Mouse (Mus musculus): ENCODE data around the gene Zeb2. TPM values are rescaled to one million over a fixed set of nuclear protein-coding genes. Genes with fewer than 3 reads are reported as not detected.

The Zeb2 gene
- polyA plus RNA-seq, 1 experiment from 2014 or later: 14.4 TPM

GRCm38 (mm10) chr2:45136783-45137182 is 19.6 kb upstream of the Zeb2 start:
- H3K36me3 ChIP-seq (ENCODE audit: control insufficient read depth, insufficient read depth, low read length): no peaks in the 10 kb centered on the region
- H3K27ac ChIP-seq (replicated peaks): no peak overlapping the region
- H3K4me1 ChIP-seq (replicated peaks; ENCODE audit: control insufficient read depth, insufficient read depth): no peaks in the 10 kb centered on the region
- 75% methylated on average over 2 of the region's 2 CpGs for WGBS
- no peak overlapping the region for H3K9ac ChIP-seq (ENCODE audit: low read length)
- no peak overlapping the region for H3K4me3 ChIP-seq (ENCODE audit: low read depth, low read length)
- TF ChIP-seq EP300 (optimal IDR thresholded peaks at IDR 0.05) (no peak), CTCF (IDR thresholded peaks at IDR 0.05; ENCODE audit: low read depth) (no peak)
- no peaks in the 10 kb centered on the region for H3K27me3 ChIP-seq (ENCODE audit: control insufficient read depth, insufficient read depth, low read length)
- H3K4me2 ChIP-seq (replicated peaks; ENCODE audit: low read depth): no peak overlapping the region
- no peak for ATAC-seq (ENCODE audit: low FRiP score, low TSS enrichment)
- DNase-seq (ENCODE audit: low spot score): no peak
- H3K9me3 ChIP-seq (ENCODE audit: control insufficient read depth, low read length): no peaks in the 10 kb centered on the region

GRCm38 (mm10) chr2:45133225-45133624 is 16.0 kb upstream of the Zeb2 start:
- Histone ChIP-seq H3K9ac (ENCODE audit: low read length) (no peak overlapping the region), H3K27ac (replicated peaks) (no peak overlapping the region), H3K27me3 (ENCODE audit: control insufficient read depth, insufficient read depth, low read length) (no peaks in the 10 kb centered on the region), H3K4me1 (replicated peaks; ENCODE audit: control insufficient read depth, insufficient read depth) (no peaks in the 10 kb centered on the region), H3K9me3 (ENCODE audit: control insufficient read depth, low read length) (no peaks in the 10 kb centered on the region), H3K4me3 (ENCODE audit: low read depth, low read length) (no peak overlapping the region), H3K36me3 (ENCODE audit: control insufficient read depth, insufficient read depth, low read length) (no peaks in the 10 kb centered on the region), H3K4me2 (replicated peaks; ENCODE audit: low read depth) (no peak overlapping the region)
- 88% methylated on average over 4 of the region's 4 CpGs for WGBS
- DNase-seq (ENCODE audit: low spot score) (no peak), ATAC-seq (ENCODE audit: low FRiP score, low TSS enrichment) (no peak)
- TF ChIP-seq CTCF (IDR thresholded peaks at IDR 0.05; ENCODE audit: low read depth) (no peak), EP300 (optimal IDR thresholded peaks at IDR 0.05) (no peak)

- H3K4me1 ChIP-seq (replicated peaks; ENCODE audit: control insufficient read depth, insufficient read depth): no peaks in the 10 kb centered on the region
- no peak for ATAC-seq (ENCODE audit: low FRiP score, low TSS enrichment)
- H3K36me3 ChIP-seq (ENCODE audit: control insufficient read depth, insufficient read depth, low read length): no peaks in the 10 kb centered on the region
- WGBS: 61% methylated on average over 4 of the region's 4 CpGs
- DNase-seq (ENCODE audit: low spot score): no peak
- no peaks in the 10 kb centered on the region for H3K9me3 ChIP-seq (ENCODE audit: control insufficient read depth, low read length)
- no peak overlapping the region for H3K9ac ChIP-seq (ENCODE audit: low read length)
- no peak for TF ChIP-seq CTCF (IDR thresholded peaks at IDR 0.05; ENCODE audit: low read depth)
- no peak for TF ChIP-seq EP300 (optimal IDR thresholded peaks at IDR 0.05)
- H3K4me3 ChIP-seq (ENCODE audit: low read depth, low read length): no peak overlapping the region
- H3K27ac ChIP-seq (replicated peaks): no peak overlapping the region
- no peak overlapping the region for H3K4me2 ChIP-seq (replicated peaks; ENCODE audit: low read depth)
- no peaks in the 10 kb centered on the region for H3K27me3 ChIP-seq (ENCODE audit: control insufficient read depth, insufficient read depth, low read length)
Observed at GRCm38 (mm10) chr2:45130461-45131156, 13.4 kb upstream of the Zeb2 start.

GRCm38 (mm10) chr2:45129556-45129955 is 12.4 kb upstream of the Zeb2 start:
- Histone ChIP-seq H3K27ac (replicated peaks) (no peak overlapping the region), H3K27me3 (ENCODE audit: control insufficient read depth, insufficient read depth, low read length) (no peaks in the 10 kb centered on the region), H3K4me3 (ENCODE audit: low read depth, low read length) (no peak overlapping the region), H3K36me3 (ENCODE audit: control insufficient read depth, insufficient read depth, low read length) (no peaks in the 10 kb centered on the region), H3K9ac (ENCODE audit: low read length) (no peak overlapping the region), H3K4me1 (replicated peaks; ENCODE audit: control insufficient read depth, insufficient read depth) (no peaks in the 10 kb centered on the region), H3K9me3 (ENCODE audit: control insufficient read depth, low read length) (no peaks in the 10 kb centered on the region), H3K4me2 (replicated peaks; ENCODE audit: low read depth) (no peak overlapping the region)
- ATAC-seq (ENCODE audit: low FRiP score, low TSS enrichment): no peak
- no peak for DNase-seq (ENCODE audit: low spot score)
- WGBS: 58% methylated on average over 6 of the region's 6 CpGs
- TF ChIP-seq CTCF (IDR thresholded peaks at IDR 0.05; ENCODE audit: low read depth) (no peak), EP300 (optimal IDR thresholded peaks at IDR 0.05) (no peak)

DNA sequence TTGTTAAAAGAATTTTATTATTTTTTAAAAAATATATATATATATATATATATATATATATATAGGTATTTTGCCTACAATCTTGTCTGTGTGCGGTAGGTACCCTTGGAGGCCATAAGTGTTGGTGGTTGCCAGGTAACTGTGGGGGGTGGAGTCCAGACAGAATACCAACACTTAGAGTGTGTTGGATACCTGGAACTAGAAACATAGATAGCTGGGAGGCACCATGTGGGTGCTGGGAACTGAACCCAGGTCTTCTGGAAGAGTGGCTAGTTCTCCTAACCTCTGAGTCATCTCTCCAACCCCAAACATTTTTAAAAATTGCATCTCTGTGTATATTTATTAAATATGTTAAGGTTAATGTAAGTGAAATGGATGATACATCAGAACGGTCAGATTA is 11.5 kb upstream of the Zeb2 start:
- TF ChIP-seq EP300 (optimal IDR thresholded peaks at IDR 0.05): no peak
- TF ChIP-seq CTCF (IDR thresholded peaks at IDR 0.05; ENCODE audit: low read depth): no peak
- ATAC-seq (ENCODE audit: low FRiP score, low TSS enrichment): no peak
- 97% methylated on average over 2 of the region's 2 CpGs for WGBS

GRCm38 (mm10) chr2:45126401-45126800 is 9.2 kb upstream of the Zeb2 start:
- Histone ChIP-seq H3K9ac (ENCODE audit: low read length) (no peak overlapping the region), H3K9me3 (ENCODE audit: control insufficient read depth, low read length) (no peaks in the 10 kb centered on the region), H3K4me2 (replicated peaks; ENCODE audit: low read depth) (no peak overlapping the region), H3K27me3 (ENCODE audit: control insufficient read depth, insufficient read depth, low read length) (no peaks in the 10 kb centered on the region), H3K27ac (replicated peaks) (no peak overlapping the region), H3K4me1 (replicated peaks; ENCODE audit: control insufficient read depth, insufficient read depth) (no peaks in the 10 kb centered on the region), H3K4me3 (ENCODE audit: low read depth, low read length) (no peak overlapping the region), H3K36me3 (ENCODE audit: control insufficient read depth, insufficient read depth, low read length) (no peaks in the 10 kb centered on the region)
- no peak for ATAC-seq (ENCODE audit: low FRiP score, low TSS enrichment)
- 86% methylated on average over 5 of the region's 5 CpGs for WGBS
- DNase-seq (ENCODE audit: low spot score): no peak
- no peak for TF ChIP-seq EP300 (optimal IDR thresholded peaks at IDR 0.05)
- TF ChIP-seq CTCF (IDR thresholded peaks at IDR 0.05; ENCODE audit: low read depth): no peak

More for the DNA sequence above, 11.5 kb upstream of the Zeb2 start:
- no peaks in the 10 kb centered on the region for H3K27me3 ChIP-seq (ENCODE audit: control insufficient read depth, insufficient read depth, low read length)
- H3K9me3 ChIP-seq (ENCODE audit: control insufficient read depth, low read length): no peaks in the 10 kb centered on the region
- no peaks in the 10 kb centered on the region for H3K4me1 ChIP-seq (replicated peaks; ENCODE audit: control insufficient read depth, insufficient read depth)
- H3K9ac ChIP-seq (ENCODE audit: low read length): no peak overlapping the region
- DNase-seq (ENCODE audit: low spot score): no peak
- no peaks in the 10 kb centered on the region for H3K36me3 ChIP-seq (ENCODE audit: control insufficient read depth, insufficient read depth, low read length)
- no peak overlapping the region for H3K4me2 ChIP-seq (replicated peaks; ENCODE audit: low read depth)
- H3K27ac ChIP-seq (replicated peaks): no peak overlapping the region
- no peak overlapping the region for H3K4me3 ChIP-seq (ENCODE audit: low read depth, low read length)

All from stomach, postnatal 0 days (tissue).